Mouse (Mus musculus): ENCODE measurements at regions not wholly inside any gene's neighbourhood (a gene's known extent, or its start where the extent isn't known, plus 50 kb on each side); places are given as distances from the start of the nearest gene placed in this dataset.

DNA sequence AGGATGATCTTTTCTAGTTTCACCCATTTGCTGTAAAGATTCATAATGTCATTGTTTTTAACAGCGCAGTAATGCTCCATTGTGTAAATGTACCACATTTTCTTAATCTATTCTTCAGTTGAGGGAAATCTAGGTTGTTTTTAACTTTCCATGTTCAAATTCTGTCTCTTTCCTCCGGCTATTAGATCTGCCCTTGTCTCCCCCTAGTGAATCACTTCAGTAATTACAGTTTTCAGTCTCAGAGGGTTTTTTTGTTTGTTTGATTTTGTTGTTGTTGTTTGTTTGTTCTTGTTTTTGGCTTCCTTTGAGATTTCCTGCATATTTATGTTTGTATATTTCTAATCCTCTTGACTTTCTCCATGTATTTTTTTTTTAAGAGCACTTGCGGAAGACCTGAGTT, 194.8 kb upstream of the Thsd7b start:
- TF ChIP-seq POLR2A (IDR thresholded peaks at IDR 0.05; ENCODE audit: insufficient read depth, low read depth, low read length) (no peak), CTCF (IDR thresholded peaks at IDR 0.05; ENCODE audit: insufficient read depth, low read depth, low read length) (no peak)
